Mouse (Mus musculus): ENCODE results near the gene Gm20388. TPM values are rescaled to one million over a fixed set of nuclear protein-coding genes. Genes with fewer than 3 reads are reported as not detected.

The Gm20388 gene
- total and polyA plus RNA-seq, 2 experiments from 2014 or later: 51.3 TPM; not detected in 1

GRCm38 (mm10) chr8:121651874-121652361 is 1741.3 kb downstream of the Gm20388 start:
- Histone ChIP-seq H3K27ac (ENCODE audit: low read depth, low read length) (peak overlapping the region; percentile 100), H3K9ac (peak overlapping the region; percentile 86), H3K36me3 (ENCODE audit: insufficient read depth) (0 out of 2 replicates have a peak, but pooled peaks cover 3% of the 10 kb centered on the region), H3K4me2 (ENCODE audit: low read depth) (peak overlapping the region; percentile 81), H3K4me1 (ENCODE audit: insufficient read depth) (peaks cover 31% of the 10 kb centered on the region), H3K9me3 (ENCODE audit: low read length) (no peaks in the 10 kb centered on the region), H3K4me3 (ENCODE audit: low read depth, low read length) (peak overlapping the region; percentile 87), H3K27me3 (ENCODE audit: insufficient read depth, low read length) (no peaks in the 10 kb centered on the region)
- DNase-seq (peak; percentile 57), ATAC-seq (no peak)
- WGBS: under 1% methylated on average over 54 of the region's 56 CpGs
- no peak for TF ChIP-seq CTCF (IDR thresholded peaks at IDR 0.05; ENCODE audit: low read depth)

- Histone ChIP-seq H3K4me1 (ENCODE audit: insufficient read depth) (peaks cover 29% of the 10 kb centered on the region), H3K9ac (peak within 1 kb of the TSS; percentile 86), H3K27me3 (ENCODE audit: insufficient read depth, low read length) (no peaks in the 10 kb centered on the region), H3K4me3 (ENCODE audit: low read depth, low read length) (peak within 1 kb of the TSS; percentile 87), H3K27ac (ENCODE audit: low read depth, low read length) (peak within 1 kb of the TSS; percentile 100), H3K9me3 (ENCODE audit: low read length) (no peaks in the 10 kb centered on the region), H3K4me2 (ENCODE audit: low read depth) (peak within 1 kb of the TSS; percentile 81), H3K36me3 (ENCODE audit: insufficient read depth) (0 out of 2 replicates have a peak, but pooled peaks cover 3% of the 10 kb centered on the region)
- DNase-seq (peak; percentile 99), ATAC-seq (peak; percentile 98)
- no peak for TF ChIP-seq CTCF (IDR thresholded peaks at IDR 0.05; ENCODE audit: low read depth)
- WGBS: under 1% methylated on average over 56 of the region's 67 CpGs
Measured at GRCm38 (mm10) chr8:121652774-121653323, 1742.2 kb downstream of the Gm20388 start, which contains the start of gene Zcchc14. Gene Zcchc14, minus strand, starts transcription at chr8:121652901.

GRCm38 (mm10) chr8:121653340-121654019 is 1742.8 kb downstream of the Gm20388 start:
- peak overlapping the region; percentile 100 for H3K27ac ChIP-seq (ENCODE audit: low read depth, low read length)
- DNase-seq: no peak
- 1% methylated on average over 31 of the region's 31 CpGs for WGBS
- peak; percentile 37 for ATAC-seq
- no peaks in the 10 kb centered on the region for H3K9me3 ChIP-seq (ENCODE audit: low read length)
- no peak for TF ChIP-seq CTCF (IDR thresholded peaks at IDR 0.05; ENCODE audit: low read depth)
- peak overlapping the region; percentile 87 for H3K4me3 ChIP-seq (ENCODE audit: low read depth, low read length)
- 0 out of 2 replicates have a peak, but pooled peaks cover 3% of the 10 kb centered on the region for H3K36me3 ChIP-seq (ENCODE audit: insufficient read depth)
- peaks cover 24% of the 10 kb centered on the region for H3K4me1 ChIP-seq (ENCODE audit: insufficient read depth)
- H3K9ac ChIP-seq: peak overlapping the region; percentile 86
- H3K4me2 ChIP-seq (ENCODE audit: low read depth): peak overlapping the region; percentile 62
- no peaks in the 10 kb centered on the region for H3K27me3 ChIP-seq (ENCODE audit: insufficient read depth, low read length)

- 78% methylated on average over 4 of the region's 4 CpGs for WGBS
- Histone ChIP-seq H3K4me2 (ENCODE audit: low read depth) (peak overlapping the region; percentile 62), H3K9ac (peak overlapping the region; percentile 86), H3K27me3 (ENCODE audit: insufficient read depth, low read length) (no peaks in the 10 kb centered on the region), H3K36me3 (ENCODE audit: insufficient read depth) (0 out of 2 replicates have a peak, but pooled peaks cover 3% of the 10 kb centered on the region), H3K9me3 (ENCODE audit: low read length) (no peaks in the 10 kb centered on the region), H3K27ac (ENCODE audit: low read depth, low read length) (peak overlapping the region; percentile 100), H3K4me1 (ENCODE audit: insufficient read depth) (peaks cover 24% of the 10 kb centered on the region), H3K4me3 (ENCODE audit: low read depth, low read length) (peak overlapping the region; percentile 87)
- TF ChIP-seq CTCF (IDR thresholded peaks at IDR 0.05; ENCODE audit: low read depth): no peak
- no peak for DNase-seq
- ATAC-seq: no peak
Measured at GRCm38 (mm10) chr8:121654131-121654530, 1743.5 kb downstream of the Gm20388 start.

- H3K4me1 ChIP-seq (ENCODE audit: insufficient read depth): peaks cover 17% of the 10 kb centered on the region
- TF ChIP-seq CTCF (IDR thresholded peaks at IDR 0.05; ENCODE audit: low read depth): no peak
- no peaks in the 10 kb centered on the region for H3K9me3 ChIP-seq (ENCODE audit: low read length)
- no peak overlapping the region for H3K4me3 ChIP-seq (ENCODE audit: low read depth, low read length)
- no peak for ATAC-seq
- no peak overlapping the region for H3K4me2 ChIP-seq (ENCODE audit: low read depth)
- WGBS: 79% methylated on average over 14 of the region's 14 CpGs
- no peak overlapping the region for H3K27ac ChIP-seq (ENCODE audit: low read depth, low read length)
- H3K9ac ChIP-seq: no peak overlapping the region
- 0 out of 2 replicates have a peak, but pooled peaks cover 3% of the 10 kb centered on the region for H3K36me3 ChIP-seq (ENCODE audit: insufficient read depth)
- no peak for DNase-seq
- H3K27me3 ChIP-seq (ENCODE audit: insufficient read depth, low read length): no peaks in the 10 kb centered on the region
Measured at GRCm38 (mm10) chr8:121654966-121655494, 1744.4 kb downstream of the Gm20388 start.

- H3K27me3 ChIP-seq (ENCODE audit: insufficient read depth, low read length): no peaks in the 10 kb centered on the region
- no peaks in the 10 kb centered on the region for H3K36me3 ChIP-seq (ENCODE audit: insufficient read depth)
- TF ChIP-seq CTCF (IDR thresholded peaks at IDR 0.05; ENCODE audit: low read depth): no peak
- H3K4me3 ChIP-seq (ENCODE audit: low read depth, low read length): no peak overlapping the region
- WGBS: 64% methylated on average over 15 of the region's 15 CpGs
- no peaks in the 10 kb centered on the region for H3K9me3 ChIP-seq (ENCODE audit: low read length)
- no peak overlapping the region for H3K4me2 ChIP-seq (ENCODE audit: low read depth)
- ATAC-seq: no peak
- DNase-seq: no peak
- no peaks in the 10 kb centered on the region for H3K4me1 ChIP-seq (ENCODE audit: insufficient read depth)
- no peak overlapping the region for H3K27ac ChIP-seq (ENCODE audit: low read depth, low read length)
- no peak overlapping the region for H3K9ac ChIP-seq
Measured at GRCm38 (mm10) chr8:121660602-121661001, 1750.0 kb downstream of the Gm20388 start.

Data from forebrain, postnatal 0 days (tissue).